Mouse (Mus musculus) yolk sac, embryonic 10.5 days (tissue): ENCODE results near the gene Odam.
A peak's percentile ranks its signal among the peaks of the same experiment; 100 is the strongest.

ENCODE experiments used
- DNase-seq: peaks from one replicate; pipeline ENCODE4 v3.0.0-alpha.2; 2017; ENCODE audit warnings: low spot score

The Odam gene

DNA sequence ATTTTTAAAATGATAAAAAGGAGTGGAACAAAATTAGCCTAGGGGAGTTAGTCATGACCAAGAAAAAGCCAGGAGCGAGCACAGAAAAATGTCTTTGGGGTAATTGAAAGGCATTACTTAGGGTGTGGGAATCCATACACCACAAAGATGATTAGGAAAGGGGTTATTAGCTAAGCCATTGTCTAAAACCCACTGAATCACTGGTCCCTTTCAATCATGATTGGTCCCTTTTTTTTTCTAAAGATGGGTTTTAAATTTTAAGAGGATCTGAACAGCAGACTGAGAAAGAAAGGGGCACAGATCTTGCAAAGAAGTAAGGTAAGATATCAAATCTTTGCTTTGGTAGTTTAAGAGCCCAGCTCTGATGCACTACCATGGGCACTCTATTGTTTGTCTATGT, at the start of gene Odam:
Gene Odam (plus strand): TSS at position 301 of the 400 bp plus-strand sequence.
- DNase-seq: no peak

GRCm38 (mm10) chr5:87855136-87855716, 29.6 kb upstream of the Odam start:
- no peak for DNase-seq

DNA sequence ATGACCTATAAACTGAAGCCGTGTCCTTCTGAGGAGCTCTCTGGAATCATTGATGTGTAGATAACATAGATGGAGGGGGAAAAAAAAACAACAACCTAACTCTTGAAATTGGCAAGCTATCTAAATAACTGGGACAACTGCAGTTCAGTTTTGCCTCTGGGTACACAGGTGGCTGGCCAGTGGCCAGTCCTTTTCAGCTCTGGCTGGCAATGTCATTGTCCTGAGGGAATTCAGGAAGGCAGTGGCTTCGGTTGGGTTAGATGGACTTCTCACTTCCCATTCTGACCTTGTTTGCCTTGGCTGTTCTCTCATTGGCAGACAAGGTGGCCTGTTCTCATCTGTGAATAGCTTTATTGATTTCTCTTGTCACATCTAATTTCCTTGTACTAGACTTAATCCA, 14.7 kb upstream of the Odam start:
- DNase-seq: no peak

DNA sequence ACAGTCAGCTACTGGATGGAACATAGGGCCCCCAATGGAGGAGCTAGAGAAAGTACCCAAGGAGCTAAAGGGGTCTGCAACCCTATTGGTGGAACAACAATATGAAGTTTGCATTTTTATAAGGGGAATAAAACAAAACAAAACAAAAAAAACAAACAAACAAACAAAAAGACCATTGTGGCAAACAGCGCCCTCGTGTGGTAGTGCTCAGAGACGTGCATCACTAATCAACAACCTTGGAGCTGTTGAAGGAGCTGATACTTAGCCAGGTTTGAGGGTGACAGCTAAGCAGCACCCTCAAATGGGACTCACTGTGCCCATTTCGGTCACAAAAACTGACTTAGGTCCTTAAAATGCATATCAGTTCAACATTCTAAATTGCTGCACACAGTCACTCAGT, 13.4 kb upstream of the Odam start:
- DNase-seq: no peak

DNA sequence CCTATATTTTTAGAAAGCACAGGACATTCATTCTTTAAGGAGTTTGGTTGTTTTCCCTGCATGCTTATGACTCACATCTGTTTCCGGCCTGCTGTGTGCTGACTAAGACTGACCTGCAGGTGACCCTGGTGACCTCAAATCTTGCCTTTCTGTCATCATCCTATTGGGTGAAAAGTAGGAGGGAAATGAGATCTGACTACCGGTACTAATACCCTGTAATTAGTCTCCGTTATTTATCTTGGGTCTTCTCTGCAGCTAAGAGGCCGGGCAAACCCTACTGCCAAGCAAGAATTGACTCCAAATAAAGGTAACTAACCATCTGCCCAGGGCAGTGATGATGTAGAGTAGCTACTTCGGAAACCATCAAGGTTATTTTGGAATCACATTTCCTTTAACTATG, 40.5 kb downstream of the Odam start, which contains the start of gene Csn3:
Gene Csn3 (plus strand): TSS at position 208 of the 400 bp plus-strand sequence.
- DNase-seq: peak; percentile 2

- DNase-seq: no peak
Measured at GRCm38 (mm10) chr5:87931603-87932002, 46.8 kb downstream of the Odam start.

DNA sequence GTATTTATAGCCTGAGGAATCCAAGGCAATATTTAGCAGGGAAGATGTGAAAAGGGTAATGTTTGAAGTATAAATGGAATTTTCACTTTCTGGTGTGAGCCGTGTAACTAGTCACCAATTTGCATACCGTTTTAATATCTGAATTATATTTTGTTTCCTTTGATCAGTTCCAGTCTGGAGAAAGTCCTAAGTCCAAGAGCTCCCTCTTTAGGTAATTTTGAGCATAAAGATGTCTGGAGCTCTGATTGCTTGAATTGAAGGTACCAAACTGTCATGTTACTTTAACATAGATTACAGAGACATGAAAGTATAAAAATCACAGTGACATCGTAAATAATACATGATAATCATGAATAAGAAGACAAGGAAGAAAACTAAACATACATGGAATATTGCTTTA, 55.9 kb downstream of the Odam start:
- no peak for DNase-seq

GRCm38 (mm10) chr5:87942515-87942914, 57.7 kb downstream of the Odam start:
- DNase-seq: no peak
